ENCODE assay signal across 8 mouse cellular contexts in the genomic region with DNA sequence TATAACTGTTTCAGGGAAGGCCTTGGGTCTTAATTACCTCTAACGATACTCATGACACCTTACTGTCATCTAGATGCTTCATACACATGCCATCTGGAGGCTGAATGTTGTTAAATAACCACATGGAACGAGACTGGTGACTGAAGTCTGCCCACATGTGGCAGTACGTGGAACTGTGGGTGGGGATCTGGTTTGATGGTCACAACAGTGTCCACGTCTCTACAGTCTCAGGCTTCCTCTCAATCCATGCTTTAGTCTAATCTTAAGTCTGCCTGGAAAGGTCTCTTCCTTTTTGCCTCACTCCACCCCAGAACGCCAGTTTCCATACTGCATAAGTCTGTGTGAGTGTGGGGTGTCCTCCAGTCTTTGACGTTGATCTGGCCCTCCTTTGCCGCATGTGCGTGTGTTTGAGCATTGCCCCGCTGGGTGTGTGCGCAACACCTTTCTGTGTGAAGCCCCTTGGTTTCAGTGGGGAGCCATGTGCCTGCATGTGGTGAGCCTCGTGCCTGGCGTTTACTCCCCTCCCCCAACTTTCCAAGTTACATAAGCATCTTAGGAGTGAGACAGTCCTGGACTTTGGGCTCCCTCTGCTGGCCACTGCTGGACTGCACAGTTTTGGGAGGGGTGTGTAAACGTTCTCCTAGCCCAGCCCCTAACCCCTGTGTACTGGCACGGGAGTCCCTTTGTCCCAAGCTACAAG. TPM values are rescaled to one million over a fixed set of nuclear protein-coding genes. Genes with fewer than 3 reads are reported as not detected.
A peak's percentile ranks its signal among the peaks of the same experiment; 100 is the strongest.
DNase-seq lines count a peak whose midpoint lies in the region; ATAC-seq and TF ChIP-seq lines count a peak whose summit lies in the region.

No protein-coding gene starts in this region.

- H3K27me3 ChIP-seq in forebrain, embryonic 13.5 days = no peaks in the 10 kb centered on the region
- H3K27me3 ChIP-seq in liver, embryonic 15.5 days = 0 out of 2 replicates have a peak, but pooled peaks cover 4% of the 10 kb centered on the region
- no peaks in the 10 kb centered on the region for H3K27me3 ChIP-seq in neural tube, embryonic 12.5 days (replicated peaks)
- H3K27me3 ChIP-seq in stomach, postnatal 0 days (ENCODE audit: control insufficient read depth, insufficient read depth, low read length) = no peaks in the 10 kb centered on the region

- peak; percentile 99 for DNase-seq in ES-CJ7 (ENCODE audit: low read depth, low spot score)
- peak; percentile 94 to 97 for DNase-seq in heart, postnatal 10 days
- peak; percentile 96 for DNase-seq in kidney, postnatal 4 days
- peak; percentile 93 for DNase-seq in stomach, postnatal 0 days (ENCODE audit: low spot score)

- intact Hi-C loops in heart, postnatal 10 days (cut with DNase I) = loop anchor here (1.0 to 5.0 kb wide), 6 partner anchors 63 to 263 kb away; partner anchors contain the start of gene Pex19

- peak; percentile 94 for TF ChIP-seq CTCF in stomach, postnatal 0 days (IDR thresholded peaks at IDR 0.05; ENCODE audit: low read depth)

- no peaks in the 10 kb centered on the region for H3K9me3 ChIP-seq in forebrain, embryonic 13.5 days (replicated peaks)
- no peaks in the 10 kb centered on the region for H3K9me3 ChIP-seq in liver, embryonic 15.5 days (replicated peaks)
- no peaks in the 10 kb centered on the region for H3K9me3 ChIP-seq in neural tube, embryonic 12.5 days
- H3K9me3 ChIP-seq in stomach, postnatal 0 days (ENCODE audit: control insufficient read depth, low read length) = no peaks in the 10 kb centered on the region

- no peak for TF ChIP-seq EP300 in stomach, postnatal 0 days (optimal IDR thresholded peaks at IDR 0.05)

- peak overlapping the region; percentile 58 for H3K4me2 ChIP-seq in forebrain, embryonic 13.5 days
- H3K4me2 ChIP-seq in liver, embryonic 15.5 days = peak overlapping the region; percentile 82
- peak overlapping the region; percentile 60 for H3K4me2 ChIP-seq in neural tube, embryonic 12.5 days (replicated peaks)
- H3K4me2 ChIP-seq in stomach, postnatal 0 days (replicated peaks; ENCODE audit: low read depth) = peak overlapping the region; percentile 60

- 2% methylated on average over 14 of the region's 14 CpGs for WGBS in forebrain, embryonic 13.5 days
- under 1% methylated on average over 14 of the region's 14 CpGs for WGBS in liver, embryonic 15.5 days (ENCODE audit: insufficient replicate concordance)
- 2% methylated on average over 14 of the region's 14 CpGs for WGBS in neural tube, embryonic 12.5 days
- 2% methylated on average over 14 of the region's 14 CpGs for WGBS in stomach, postnatal 0 days

- peak; percentile 10 for ATAC-seq in cerebellum, adult (ENCODE audit: insufficient number of reproducible peaks, low FRiP score, low TSS enrichment)
- peak; percentile 73 for ATAC-seq in forebrain, embryonic 13.5 days
- peak; percentile 35 for ATAC-seq in liver, embryonic 15.5 days (ENCODE audit: insufficient read depth)
- ATAC-seq in neural tube, embryonic 12.5 days (ENCODE audit: low FRiP score, low read depth) = peak; percentile 52
- ATAC-seq in stomach, postnatal 0 days (ENCODE audit: low FRiP score, low TSS enrichment) = peak; percentile 65

- H3K9ac ChIP-seq in forebrain, embryonic 13.5 days = peak overlapping the region; percentile 53
- peak overlapping the region; percentile 54 for H3K9ac ChIP-seq in liver, embryonic 15.5 days
- H3K9ac ChIP-seq in neural tube, embryonic 12.5 days = 0 out of 2 replicates have a peak overlapping the region, but pooled peaks have one; percentile 17
- peak overlapping the region; percentile 65 for H3K9ac ChIP-seq in stomach, postnatal 0 days (ENCODE audit: low read length)

- no peaks in the 10 kb centered on the region for H3K36me3 ChIP-seq in forebrain, embryonic 13.5 days (ENCODE audit: poor library complexity, severe bottlenecking)
- H3K36me3 ChIP-seq in liver, embryonic 15.5 days (replicated peaks) = no peaks in the 10 kb centered on the region
- H3K36me3 ChIP-seq in neural tube, embryonic 12.5 days = no peaks in the 10 kb centered on the region
- H3K36me3 ChIP-seq in stomach, postnatal 0 days (ENCODE audit: control insufficient read depth, insufficient read depth, low read length) = no peaks in the 10 kb centered on the region

- peak overlapping the region; percentile 82 for H3K27ac ChIP-seq in forebrain, embryonic 13.5 days
- peak overlapping the region; percentile 85; the same call in 1 of the 2 replicates for H3K27ac ChIP-seq in liver, embryonic 15.5 days (replicated peaks)
- 0 out of 2 replicates have a peak overlapping the region, but pooled peaks have one; percentile 6 for H3K27ac ChIP-seq in neural tube, embryonic 12.5 days
- peak overlapping the region; percentile 97 for H3K27ac ChIP-seq in stomach, postnatal 0 days (replicated peaks)

- peaks cover 68% of the 10 kb centered on the region for H3K4me1 ChIP-seq in forebrain, embryonic 13.5 days
- H3K4me1 ChIP-seq in liver, embryonic 15.5 days (replicated peaks) = peaks cover 63% of the 10 kb centered on the region
- H3K4me1 ChIP-seq in neural tube, embryonic 12.5 days = peaks cover 48% of the 10 kb centered on the region
- peaks cover 4% of the 10 kb centered on the region for H3K4me1 ChIP-seq in stomach, postnatal 0 days (replicated peaks; ENCODE audit: control insufficient read depth, insufficient read depth)

- H3K4me3 ChIP-seq in forebrain, embryonic 13.5 days = peak overlapping the region; percentile 25
- peak overlapping the region; percentile 43 for H3K4me3 ChIP-seq in liver, embryonic 15.5 days (replicated peaks)
- H3K4me3 ChIP-seq in neural tube, embryonic 12.5 days = peak overlapping the region; percentile 11; the same call in 1 of the 2 replicates
- H3K4me3 ChIP-seq in stomach, postnatal 0 days (ENCODE audit: low read depth, low read length) = peak overlapping the region; percentile 31

RNA-seq across cellular contexts. Expression of gene Atp1a2, which starts 12.0 kb away (rescaled TPM):
- polyA plus RNA-seq in forebrain, embryonic 13.5 days (2015; fragmentation: Nextera tagmentation; extraction: Ambion mirVana) = 17.6 and 17.8 TPM in 2 replicates
- 100 to 1,000 TPM; 228 to 235 TPM for total RNA-seq in heart, postnatal 10 days (2021)
- polyA plus RNA-seq in liver, embryonic 15.5 days (2015; fragmentation: Nextera tagmentation; extraction: Ambion mirVana) = 0.39 and 0.40 TPM in 2 replicates
- polyA plus RNA-seq in neural tube, embryonic 12.5 days (2016; fragmentation: Nextera tagmentation; extraction: Ambion mirVana) = 14.5 and 14.9 TPM in 2 replicates
- polyA plus RNA-seq in stomach, postnatal 0 days (2015; fragmentation: Nextera tagmentation; extraction: Ambion mirVana) = 3.1 and 4.1 TPM in 2 replicates

RNA-seq across cellular contexts. Expression of gene Kcnj9, which starts 19.3 kb away (rescaled TPM):
- polyA plus RNA-seq in forebrain, embryonic 13.5 days (2015; fragmentation: Nextera tagmentation; extraction: Ambion mirVana) = 1.8 and 3.0 TPM in 2 replicates
- not detected for total RNA-seq in heart, postnatal 10 days (2021)
- polyA plus RNA-seq in liver, embryonic 15.5 days (2015; fragmentation: Nextera tagmentation; extraction: Ambion mirVana) = 0.03 TPM in 1 of 2 replicates, not detected in the other
- polyA plus RNA-seq in neural tube, embryonic 12.5 days (2016; fragmentation: Nextera tagmentation; extraction: Ambion mirVana) = 1.4 and 1.6 TPM in 2 replicates
- 0.07 TPM in 2 replicates for polyA plus RNA-seq in stomach, postnatal 0 days (2015; fragmentation: Nextera tagmentation; extraction: Ambion mirVana)

RNA-seq across cellular contexts. Expression of gene Kcnj10, which starts 31.2 kb away (rescaled TPM):
- 1.2 and 1.5 TPM in 2 replicates for polyA plus RNA-seq in forebrain, embryonic 13.5 days (2015; fragmentation: Nextera tagmentation; extraction: Ambion mirVana)
- total RNA-seq in heart, postnatal 10 days (2021) = under 1 TPM; 0.05 to 0.19 TPM
- 0.09 and 0.12 TPM in 2 replicates for polyA plus RNA-seq in liver, embryonic 15.5 days (2015; fragmentation: Nextera tagmentation; extraction: Ambion mirVana)
- 0.96 and 1.3 TPM in 2 replicates for polyA plus RNA-seq in neural tube, embryonic 12.5 days (2016; fragmentation: Nextera tagmentation; extraction: Ambion mirVana)
- polyA plus RNA-seq in stomach, postnatal 0 days (2015; fragmentation: Nextera tagmentation; extraction: Ambion mirVana) = 0.17 and 0.25 TPM in 2 replicates

RNA-seq across cellular contexts. Expression of gene Igsf8, which starts 48.4 kb away (rescaled TPM):
- polyA plus RNA-seq in forebrain, embryonic 13.5 days (2015; fragmentation: Nextera tagmentation; extraction: Ambion mirVana) = 164 and 169 TPM in 2 replicates
- 10 to 100 TPM; 13.6 to 17.1 TPM for total RNA-seq in heart, postnatal 10 days (2021)
- polyA plus RNA-seq in liver, embryonic 15.5 days (2015; fragmentation: Nextera tagmentation; extraction: Ambion mirVana) = 17.9 and 23.1 TPM in 2 replicates
- 165 and 171 TPM in 2 replicates for polyA plus RNA-seq in neural tube, embryonic 12.5 days (2016; fragmentation: Nextera tagmentation; extraction: Ambion mirVana)
- polyA plus RNA-seq in stomach, postnatal 0 days (2015; fragmentation: Nextera tagmentation; extraction: Ambion mirVana) = 19.1 and 19.5 TPM in 2 replicates

RNA-seq across cellular contexts. Expression of gene Atp1a4, which starts 51.6 kb away (rescaled TPM):
- 0.10 TPM in 1 of 2 replicates, not detected in the other for polyA plus RNA-seq in forebrain, embryonic 13.5 days (2015; fragmentation: Nextera tagmentation; extraction: Ambion mirVana)
- not detected for total RNA-seq in heart, postnatal 10 days (2021)
- polyA plus RNA-seq in liver, embryonic 15.5 days (2015; fragmentation: Nextera tagmentation; extraction: Ambion mirVana) = 0.02 TPM in 1 of 2 replicates, not detected in the other
- not detected in 2 replicates for polyA plus RNA-seq in neural tube, embryonic 12.5 days (2016; fragmentation: Nextera tagmentation; extraction: Ambion mirVana)
- not detected in 2 replicates for polyA plus RNA-seq in stomach, postnatal 0 days (2015; fragmentation: Nextera tagmentation; extraction: Ambion mirVana)

Comparison
In these comparisons a context has a peak if more than half of its experiments do, and no peak if none do; other contexts are left out.
1. Peak in every context shown above with its lines: DNase-seq, ATAC-seq, H3K4me3 ChIP-seq and H3K27ac ChIP-seq.
2. ATAC-seq: peak in every context shown above with its lines; median percentile 73 in forebrain, embryonic 13.5 days; 65 in stomach, postnatal 0 days; 52 in neural tube, embryonic 12.5 days; 35 in liver, embryonic 15.5 days; 10 in cerebellum, adult.
3. H3K27ac ChIP-seq: peak in every context shown above with its lines; median percentile 97 in stomach, postnatal 0 days; 85 in liver, embryonic 15.5 days; 82 in forebrain, embryonic 13.5 days; 6 in neural tube, embryonic 12.5 days.